Mouse (Mus musculus) skeletal muscle tissue, postnatal 0 days (tissue): ENCODE results near the gene Tsga13. TPM values are rescaled to one million over a fixed set of nuclear protein-coding genes. Genes with fewer than 3 reads are reported as not detected.

Source experiments
- polyA plus RNA-seq: library from polyadenylated mRNA; unstranded; fragments of >200 nt; fragmentation: Nextera tagmentation; extraction: Ambion mirVana; gene quantifications from 2 replicates; pipeline ENCODE4 v1.2.1, GENCODE M21; 2015

Gene Tsga13
- 0.18 and 0.38 TPM in 2 replicates for polyA plus RNA-seq

DNA sequence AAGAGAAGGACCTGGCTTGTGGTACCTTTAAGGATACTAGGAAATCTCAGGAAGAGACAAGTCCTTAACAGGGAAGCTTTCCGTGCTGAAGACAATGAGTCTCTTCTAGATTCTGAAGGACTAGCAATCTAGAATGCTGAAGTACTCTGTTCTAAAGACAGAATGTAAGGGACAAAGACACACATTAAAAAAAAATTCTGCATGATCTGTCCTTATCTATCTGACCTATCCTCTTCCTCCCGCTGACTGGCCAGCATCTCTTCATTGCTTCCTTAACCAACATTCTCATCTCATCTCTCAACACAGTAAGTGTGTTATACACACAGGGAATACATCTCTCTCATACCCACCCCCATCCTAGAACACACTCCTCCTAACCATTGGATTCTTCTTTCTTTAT lies at the start of gene Tsga13:
Tsga13 (minus strand) TSS at position 101 of the 400 bp plus-strand sequence.

DNA sequence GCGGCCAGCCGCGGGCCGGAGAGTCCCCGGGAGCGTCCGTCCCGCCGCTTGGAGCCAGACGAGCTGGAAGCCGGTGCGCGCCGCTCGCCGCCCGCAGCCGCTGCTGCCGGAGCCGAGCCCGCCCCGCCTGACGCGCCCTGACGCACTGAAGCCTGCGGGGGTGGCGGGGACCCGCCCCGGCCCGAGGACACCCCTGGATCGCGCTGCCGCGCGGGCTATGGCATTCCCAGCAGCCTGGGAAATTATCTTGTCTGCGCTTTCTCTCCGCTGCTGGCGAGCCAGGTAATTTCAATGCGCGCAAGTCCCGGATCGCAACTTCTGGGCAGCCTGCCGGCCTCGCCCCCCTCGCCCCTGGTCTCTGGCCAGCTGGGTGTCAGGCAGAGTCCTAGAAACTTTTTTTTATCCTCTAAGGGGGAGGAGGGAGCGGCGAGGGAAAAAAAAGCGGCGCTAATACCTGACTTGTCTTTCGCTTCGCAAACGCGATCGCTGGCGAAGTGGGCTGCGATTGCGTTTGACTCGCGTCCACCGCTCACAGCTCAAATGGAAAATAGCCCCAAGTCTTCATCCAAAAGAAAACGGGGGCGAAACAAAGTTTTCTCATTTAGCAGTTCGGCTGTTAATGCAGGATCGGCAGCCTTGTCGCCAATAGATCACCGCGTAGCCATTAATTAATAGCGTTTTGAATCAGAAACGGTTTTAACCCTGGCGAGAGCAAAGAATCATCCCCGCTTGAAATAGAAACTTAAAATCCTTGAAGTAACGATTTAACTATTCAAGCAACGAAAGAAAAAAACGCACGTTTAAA lies 43.6 kb upstream of the Tsga13 start, which contains the start of gene Klf14:
Klf14 (minus strand) TSS at position 343 of the 805 bp plus-strand sequence.

DNA sequence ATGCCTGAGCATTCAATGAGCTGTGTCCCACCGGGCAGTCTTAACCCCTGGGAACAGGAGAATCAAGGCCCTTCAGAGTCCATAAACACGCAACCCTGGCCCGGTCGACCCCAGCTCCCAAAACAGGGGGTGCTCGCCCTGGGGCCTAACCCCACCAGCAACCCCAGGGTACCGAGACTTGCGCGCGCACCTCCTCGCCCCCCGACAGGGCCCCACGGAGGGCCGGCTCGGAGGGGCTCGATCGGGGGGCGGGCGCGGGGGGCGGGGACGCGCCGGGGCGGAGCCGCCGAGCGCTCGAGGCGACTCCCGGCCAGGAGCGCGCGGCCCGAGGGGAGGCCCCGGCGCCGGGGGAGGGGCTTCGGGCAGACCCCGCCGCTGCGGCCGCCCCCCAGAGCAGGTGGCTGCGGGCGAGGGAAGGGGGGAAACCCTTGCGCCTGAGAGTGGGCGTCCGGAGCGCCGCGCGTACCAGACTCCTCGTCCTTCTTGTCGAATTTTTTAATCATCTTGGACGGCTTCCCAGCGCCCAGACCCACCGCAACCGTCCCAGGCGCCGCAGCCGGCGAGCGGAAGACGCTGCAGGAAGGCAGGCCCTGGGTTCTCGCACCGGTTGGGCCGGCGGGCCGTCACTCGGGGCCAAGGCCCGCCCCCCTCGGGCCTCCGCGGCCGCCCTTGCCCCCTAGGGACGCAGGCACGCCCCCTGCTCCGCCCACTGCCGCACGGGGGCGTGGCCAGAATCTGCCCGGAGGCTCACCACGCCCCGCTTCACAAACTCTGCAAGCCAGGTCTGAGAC lies 19.0 kb downstream of the Tsga13 start, which contains the start of gene Copg2:
Copg2 (minus strand) TSS at position 600 of the 791 bp plus-strand sequence.

Other genes with a start within 250 kb of the Tsga13 start
- gene Cep41, start 221.8 kb downstream of the Tsga13 start, polyA plus RNA-seq = 37.5 and 42.3 TPM in 2 replicates
- 855 and 1,001 TPM in 2 replicates for gene Mest, start 192.0 kb downstream of the Tsga13 start, polyA plus RNA-seq
- 16.2 and 19.2 TPM in 2 replicates for gene Copg2, start 18.8 kb downstream of the Tsga13 start, polyA plus RNA-seq
- 12.2 and 13.1 TPM in 2 replicates for gene Klf14, start 43.5 kb upstream of the Tsga13 start, polyA plus RNA-seq